Mouse (Mus musculus) midbrain, embryonic 16.5 days (tissue): Measurements from ENCODE around the gene Palld. TPM values are rescaled to one million over a fixed set of nuclear protein-coding genes. Genes with fewer than 3 reads are reported as not detected.

Source experiments
- ATAC-seq: fragments of 200-750 bp; cut with Nextera tagmentation; 2 replicates; pipeline ENCODE4 v1.8.0; 2017; ENCODE audit warnings: moderate TSS enrichment
- H3K27ac ChIP-seq: fragments of 300-500 bp; sonication (generic); 2 replicates; pipeline ENCODE4 v1.5.1; 2014; ENCODE audit warnings: mild to moderate bottlenecking, low read length, mixed read lengths
- H3K27me3 ChIP-seq: fragments of 300-500 bp; sonication (generic); 2 replicates; pipeline ENCODE4 v1.6.1; 2014; ENCODE audit warnings: low read depth, low read length, mixed read lengths; ENCODE audit not compliant: control insufficient read depth, insufficient read depth
- H3K36me3 ChIP-seq: fragments of 300-500 bp; sonication (generic); 2 replicates; pipeline ENCODE4 v1.6.1; 2014; ENCODE audit warnings: mild to moderate bottlenecking, low read length, moderate library complexity, mixed read lengths; ENCODE audit not compliant: control insufficient read depth, insufficient read depth
- H3K4me1 ChIP-seq: fragments of 300-500 bp; sonication (generic); 2 replicates; pipeline ENCODE4 v1.6.1; 2014; ENCODE audit warnings: mild to moderate bottlenecking, low read length, mixed read lengths; ENCODE audit not compliant: control insufficient read depth, insufficient read depth
- H3K4me2 ChIP-seq: fragments of 300-500 bp; sonication (generic); 2 replicates; pipeline ENCODE4 v1.6.1; 2014; ENCODE audit warnings: mild to moderate bottlenecking, low read length, mixed read lengths
- H3K4me3 ChIP-seq: fragments of 300-500 bp; sonication (generic); 2 replicates; pipeline ENCODE4 v1.5.1; 2014; ENCODE audit warnings: low read depth, mild to moderate bottlenecking, low read length, moderate library complexity, mixed read lengths
- H3K9ac ChIP-seq: fragments of 300-500 bp; sonication (generic); 2 replicates; pipeline ENCODE4 v1.6.1; 2014; ENCODE audit warnings: low read depth, low read length, mixed read lengths
- H3K9me3 ChIP-seq: fragments of 300-500 bp; sonication (generic); replicated peaks from 2 replicates; pipeline ENCODE4 v1.6.1; 2014; ENCODE audit warnings: mild to moderate bottlenecking, low read length, mixed read lengths; ENCODE audit not compliant: control insufficient read depth, poor library complexity, severe bottlenecking
- WGBS: fragments of 180-500 bp; shearing (Covaris S2); extraction: QIAGEN DNeasy Blood & Tissue Kit; methylation state at CpG from one replicate; pipeline ENCODE4 v1.1.7; 2014; 5-methylcytosine and 5-hydroxymethylcytosine counted together
- polyA plus RNA-seq: library from polyadenylated mRNA; unstranded; fragments of >200 nt; fragmentation: Nextera tagmentation; extraction: Ambion mirVana; gene quantifications from 2 replicates; pipeline ENCODE4 v1.2.1, GENCODE M21; 2015

Palld gene
- polyA plus RNA-seq, result 15.4 and 15.5 TPM in 2 replicates

- Histone ChIP-seq H3K4me1 (no peaks in the 10 kb centered on the region), H3K27me3 (no peaks in the 10 kb centered on the region), H3K4me3 (no peak within 1 kb of the TSS), H3K9ac (no peak within 1 kb of the TSS), H3K27ac (no peak within 1 kb of the TSS), H3K4me2 (no peak within 1 kb of the TSS), H3K36me3 (no peaks in the 10 kb centered on the region), H3K9me3 (no peaks in the 10 kb centered on the region)
- ATAC-seq, result no peak
- 89% methylated on average over 5 of the region's 5 CpGs for WGBS
Observed at GRCm38 (mm10) chr8:61902521-61902920, at the start of gene Palld. Gene Palld, minus strand, starts transcription at chr8:61902690.

GRCm38 (mm10) chr8:61937576-61937975, 35.1 kb upstream of the Palld start:
- WGBS, result 66% methylated on average over 2 of the region's 2 CpGs
- H3K4me3 ChIP-seq, result no peak overlapping the region

DNA sequence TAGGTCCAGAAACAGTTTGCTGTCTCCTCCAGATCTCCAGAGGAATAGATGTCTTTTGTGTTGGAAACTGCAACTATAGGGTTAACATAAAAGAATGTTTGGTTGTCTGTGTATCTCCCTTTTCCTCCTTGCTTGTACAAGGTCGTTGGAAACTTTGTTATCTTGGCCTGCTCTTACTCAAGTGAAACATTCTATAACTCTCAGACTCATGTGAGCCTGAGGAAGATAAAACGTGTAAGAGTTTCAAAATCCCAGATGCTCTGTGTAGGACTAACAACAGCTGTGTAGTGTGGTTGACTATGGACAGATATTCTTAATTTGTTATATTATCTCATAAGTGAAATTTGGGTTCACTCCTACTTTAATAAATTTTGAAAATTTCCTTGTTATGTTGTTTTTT, 30.8 kb upstream of the Palld start:
- H3K9me3 ChIP-seq, result no peaks in the 10 kb centered on the region
- H3K4me1 ChIP-seq, result 0 out of 2 replicates have a peak, but pooled peaks cover under 1% of the 10 kb centered on the region
- no peaks in the 10 kb centered on the region for H3K36me3 ChIP-seq
- H3K4me3 ChIP-seq, result no peak overlapping the region
- no peak overlapping the region for H3K4me2 ChIP-seq
- ATAC-seq, result no peak
- no peak overlapping the region for H3K27ac ChIP-seq
- 50% methylated on average over 2 of the region's 2 CpGs for WGBS
- no peak overlapping the region for H3K9ac ChIP-seq
- no peaks in the 10 kb centered on the region for H3K27me3 ChIP-seq

More at GRCm38 (mm10) chr8:61937576-61937975, 35.1 kb upstream of the Palld start:
- Histone ChIP-seq H3K9ac (no peak overlapping the region), H3K27ac (no peak overlapping the region), H3K27me3 (no peaks in the 10 kb centered on the region), H3K9me3 (no peaks in the 10 kb centered on the region), H3K36me3 (no peaks in the 10 kb centered on the region), H3K4me2 (no peak overlapping the region), H3K4me1 (no peaks in the 10 kb centered on the region)
- no peak for ATAC-seq

DNA sequence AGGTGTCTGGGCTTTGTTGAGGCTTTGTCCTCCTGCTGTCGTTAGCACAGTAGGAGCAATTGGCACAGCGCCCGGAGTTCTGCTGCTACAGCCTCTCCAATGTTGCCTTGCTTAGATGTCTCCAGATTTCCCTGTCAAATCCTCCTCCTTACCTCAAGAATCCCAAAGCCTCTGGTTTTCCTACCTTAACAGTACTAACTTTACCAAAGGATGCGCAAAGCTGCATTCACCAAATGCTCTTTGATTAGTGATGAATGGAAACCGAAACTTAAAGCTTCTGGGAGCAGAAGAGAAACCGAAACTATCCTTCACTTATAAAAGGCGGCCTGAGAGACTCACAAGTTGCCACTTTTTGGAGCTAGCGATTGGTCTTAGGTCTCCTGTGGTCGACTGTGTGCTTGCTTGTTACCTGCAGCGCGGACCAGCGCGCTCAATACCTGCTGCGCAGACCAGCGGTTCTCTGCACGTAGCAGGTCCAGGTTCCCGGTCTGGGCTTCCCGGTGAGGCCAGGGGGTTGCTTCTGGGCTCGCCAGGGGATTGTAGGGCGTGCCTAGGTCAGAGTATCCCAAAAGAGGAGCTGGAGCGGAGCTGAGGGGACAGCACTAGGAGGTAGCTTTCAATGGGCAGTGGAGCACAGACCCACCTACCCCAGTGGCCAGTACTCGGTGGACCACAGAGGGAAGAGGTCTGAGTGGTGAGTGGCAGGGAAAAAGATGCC, 25.4 kb upstream of the Palld start, which contains the start of gene Ddx60:
Gene Ddx60 (plus strand): TSS at position 311 of the 718 bp plus-strand sequence.
- H3K4me1 ChIP-seq, result 0 out of 2 replicates have a peak, but pooled peaks cover 5% of the 10 kb centered on the region
- H3K9me3 ChIP-seq, result no peaks in the 10 kb centered on the region
- 9% methylated on average over 22 of the region's 22 CpGs for WGBS
- peak within 1 kb of the TSS; percentile 88 for H3K4me2 ChIP-seq
- ATAC-seq, result peak; percentile 76
- no peak within 1 kb of the TSS for H3K27ac ChIP-seq
- peak within 1 kb of the TSS; percentile 62 for H3K9ac ChIP-seq
- no peaks in the 10 kb centered on the region for H3K27me3 ChIP-seq
- H3K36me3 ChIP-seq, result no peaks in the 10 kb centered on the region
- peak within 1 kb of the TSS; percentile 44 for H3K4me3 ChIP-seq

DNA sequence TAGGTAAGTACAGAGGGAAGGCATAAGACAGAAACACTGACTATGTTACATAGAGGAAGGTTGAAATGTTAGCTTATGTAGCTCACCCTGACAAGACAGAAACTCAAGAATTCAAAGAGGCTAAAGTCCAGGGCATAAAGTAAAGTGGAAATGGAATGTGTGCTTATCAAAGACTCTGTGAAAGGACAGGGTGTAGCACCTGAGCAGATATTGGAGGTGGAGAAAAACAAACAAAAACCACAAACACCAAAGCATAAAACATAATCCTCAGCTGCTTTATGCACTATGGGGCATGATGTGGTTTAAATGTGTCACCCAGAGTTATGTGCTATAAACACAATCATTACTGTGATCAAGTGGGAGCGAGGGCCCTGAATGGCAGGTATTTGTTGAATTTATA, 22.0 kb upstream of the Palld start:
- Histone ChIP-seq H3K4me3 (no peak overlapping the region), H3K9me3 (no peaks in the 10 kb centered on the region), H3K9ac (no peak overlapping the region), H3K36me3 (no peaks in the 10 kb centered on the region), H3K27ac (no peak overlapping the region), H3K4me1 (0 out of 2 replicates have a peak, but pooled peaks cover 5% of the 10 kb centered on the region), H3K4me2 (no peak overlapping the region), H3K27me3 (no peaks in the 10 kb centered on the region)
- no peak for ATAC-seq
- 87% methylated on average over 1 of the region's 1 CpGs for WGBS

GRCm38 (mm10) chr8:61921454-61922054, 19.1 kb upstream of the Palld start:
- WGBS, result 86% methylated on average over 10 of the region's 10 CpGs

DNA sequence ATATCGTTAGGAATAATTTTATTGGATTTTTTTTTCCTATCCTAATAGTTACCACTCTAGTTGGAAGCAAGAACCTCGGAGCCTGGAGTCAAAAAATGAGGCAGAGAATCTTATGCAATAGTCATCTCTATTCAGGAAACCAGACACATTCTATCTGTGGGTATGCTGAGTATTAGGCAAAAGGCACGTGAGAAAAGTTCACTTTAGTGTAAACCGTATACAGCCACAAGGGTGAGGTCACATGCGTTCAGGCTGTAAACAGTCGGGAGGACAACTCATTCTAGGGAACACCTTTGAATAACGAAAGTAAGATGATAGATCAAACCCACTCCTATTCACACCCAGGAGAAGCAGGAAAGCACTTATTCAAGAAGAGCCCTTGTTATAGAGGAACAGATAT, 17.9 kb upstream of the Palld start:
- Histone ChIP-seq H3K36me3 (no peaks in the 10 kb centered on the region), H3K4me1 (no peaks in the 10 kb centered on the region), H3K9me3 (no peaks in the 10 kb centered on the region), H3K4me3 (no peak overlapping the region), H3K27ac (no peak overlapping the region), H3K4me2 (no peak overlapping the region), H3K27me3 (no peaks in the 10 kb centered on the region), H3K9ac (no peak overlapping the region)
- no peak for ATAC-seq
- 85% methylated on average over 7 of the region's 7 CpGs for WGBS

More at GRCm38 (mm10) chr8:61921454-61922054, 19.1 kb upstream of the Palld start:
- H3K4me1 ChIP-seq, result no peaks in the 10 kb centered on the region
- no peaks in the 10 kb centered on the region for H3K9me3 ChIP-seq
- no peak overlapping the region for H3K27ac ChIP-seq
- H3K4me2 ChIP-seq, result no peak overlapping the region
- H3K4me3 ChIP-seq, result no peak overlapping the region
- H3K27me3 ChIP-seq, result no peaks in the 10 kb centered on the region
- no peaks in the 10 kb centered on the region for H3K36me3 ChIP-seq
- no peak overlapping the region for H3K9ac ChIP-seq
- no peak for ATAC-seq

DNA sequence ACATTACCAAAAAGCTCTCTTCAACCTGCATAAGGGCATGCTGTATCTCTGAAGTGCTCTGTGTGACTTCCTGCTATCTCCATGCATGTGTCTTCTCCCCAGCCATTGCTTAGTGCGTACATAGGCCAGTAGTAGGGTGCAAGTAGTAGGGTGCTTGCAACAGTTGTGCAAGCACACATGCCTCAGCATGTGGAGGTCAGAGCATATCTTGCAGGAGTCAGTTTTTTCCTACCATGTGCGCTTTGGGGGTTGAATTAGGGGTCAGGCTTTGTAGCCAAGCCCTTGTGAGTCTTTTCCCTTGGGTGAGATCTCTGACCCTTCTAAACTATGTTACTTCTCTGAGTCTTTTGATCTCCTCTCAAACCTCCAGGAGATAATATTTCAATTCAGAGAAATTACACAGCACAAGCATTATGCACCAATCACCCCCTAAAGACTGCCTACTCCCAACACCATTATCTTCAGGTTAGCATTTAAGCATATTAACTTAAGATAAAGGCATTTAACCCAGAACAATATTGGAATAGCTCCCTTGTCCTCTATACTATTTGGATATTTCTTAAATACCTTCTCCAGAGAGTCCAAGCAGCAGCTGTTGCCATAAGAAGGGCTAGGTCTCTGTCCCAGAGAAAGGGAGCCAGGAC, 16.8 kb upstream of the Palld start:
- no peak overlapping the region for H3K9ac ChIP-seq
- no peak for ATAC-seq
- 98% methylated on average over 2 of the region's 2 CpGs for WGBS

GRCm38 (mm10) chr8:61917287-61917686, 14.8 kb upstream of the Palld start:
- H3K27ac ChIP-seq, result no peak overlapping the region
- no peaks in the 10 kb centered on the region for H3K36me3 ChIP-seq
- H3K4me2 ChIP-seq, result no peak overlapping the region
- H3K27me3 ChIP-seq, result no peaks in the 10 kb centered on the region
- 83% methylated on average over 4 of the region's 4 CpGs for WGBS
- no peak overlapping the region for H3K4me3 ChIP-seq
- H3K4me1 ChIP-seq, result no peaks in the 10 kb centered on the region
- no peak for ATAC-seq
- H3K9ac ChIP-seq, result no peak overlapping the region
- no peaks in the 10 kb centered on the region for H3K9me3 ChIP-seq

More for the DNA sequence above, 16.8 kb upstream of the Palld start:
- no peak overlapping the region for H3K4me3 ChIP-seq
- H3K9me3 ChIP-seq, result no peaks in the 10 kb centered on the region
- no peaks in the 10 kb centered on the region for H3K36me3 ChIP-seq
- no peaks in the 10 kb centered on the region for H3K4me1 ChIP-seq
- H3K4me2 ChIP-seq, result no peak overlapping the region
- no peak overlapping the region for H3K27ac ChIP-seq
- H3K27me3 ChIP-seq, result no peaks in the 10 kb centered on the region
